Mouse (Mus musculus): ENCODE results near the gene Gm20873.
"Not testable (repeated sequence)": the region's sequence is repeated elsewhere in the genome, so short reads cannot be mapped to it uniquely, and the experiment has no call there.

Gm20873 gene

GRCm38 (mm10) chrY:6266798-6267197 lies at the start of gene Gm20873:
Gene Gm20873 (plus strand): TSS chrY:6267098.
- in situ Hi-C loops (cut with MboI, MseI) = not testable (repeated sequence)

GRCm38 (mm10) chrY:6237895-6238294 lies 29.0 kb upstream of the Gm20873 start, which contains the start of gene Gm21746:
Gene Gm21746 (minus strand): TSS chrY:6237995.
- in situ Hi-C loops (cut with MboI, MseI) = not testable (repeated sequence)

All from T-helper 2 cell (primary cell).